ENCODE assay signal across 15 mouse cellular contexts in the genomic region with DNA sequence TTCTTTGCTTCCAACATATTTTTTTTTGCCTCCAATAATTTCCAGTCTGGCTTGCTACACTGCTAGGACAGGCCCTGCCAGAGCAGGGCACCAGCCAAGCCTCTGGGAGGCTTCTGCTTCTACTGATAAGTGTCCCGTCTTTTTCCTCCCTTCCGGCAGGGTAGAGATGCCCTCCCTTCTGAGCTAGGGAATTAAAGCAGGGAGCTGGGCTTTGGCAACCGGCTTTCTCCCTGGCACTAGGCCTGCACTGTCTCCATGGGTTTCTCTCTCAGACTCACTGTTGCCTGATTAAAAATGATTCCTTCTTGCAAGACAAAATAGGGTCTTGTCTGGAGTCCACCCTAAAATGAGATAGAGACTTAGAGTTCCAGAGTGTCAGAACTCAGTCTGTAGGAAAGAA.
DNase-seq lines count a peak whose midpoint lies in the region; ATAC-seq and TF ChIP-seq lines count a peak whose summit lies in the region.
"Had no signal": no experiment of that assay in that cellular context is flagged by ENCODE, and none has a peak within 500 bp of the region (broad histone marks: within the 10 kb centered on the region; RNA-seq: fewer than 3 reads in every experiment).

No protein-coding gene starts in this region.

- H3K27me3 ChIP-seq in hindbrain, embryonic 16.5 days (replicated peaks; ENCODE audit: control insufficient read depth, insufficient read depth, low read length) = no peaks in the 10 kb centered on the region
- no peaks in the 10 kb centered on the region for H3K27me3 ChIP-seq in hindbrain, embryonic 12.5 days
- H3K27me3 ChIP-seq: limb, embryonic 13.5 days; neural tube, embryonic 13.5 days had no signal

- H3K9me3 ChIP-seq in hindbrain, embryonic 16.5 days (ENCODE audit: control insufficient read depth, low read length) = no peaks in the 10 kb centered on the region
- H3K9me3 ChIP-seq in hindbrain, embryonic 12.5 days (replicated peaks) = no peaks in the 10 kb centered on the region
- H3K9me3 ChIP-seq: limb, embryonic 13.5 days; midbrain, embryonic 12.5 days; neural tube, embryonic 13.5 days had no signal

- DNase-seq in adrenal gland, postnatal 10 days = peak; percentile 14
- DNase-seq in adrenal gland, adult 8-10 months = no peak
- peak; percentile 65 for DNase-seq in brain, embryonic 14.5 days (ENCODE audit: low read depth)
- peak; percentile 12 to 29 for DNase-seq in left cerebral cortex, postnatal 25 days (ENCODE audit: low spot score in 2 of 2)
- no peak for DNase-seq in thymus, postnatal 36 days
- DNase-seq: kidney, postnatal 25 days; lung, embryonic 14.5 days had no signal

- H3K4me2 ChIP-seq in hindbrain, embryonic 16.5 days (ENCODE audit: low read length) = no peak overlapping the region
- H3K4me2 ChIP-seq in hindbrain, embryonic 12.5 days (replicated peaks) = no peak overlapping the region
- H3K4me2 ChIP-seq: heart, embryonic 11.5 days; limb, embryonic 13.5 days; lung, embryonic 14.5 days; midbrain, embryonic 12.5 days; neural tube, embryonic 13.5 days had no signal

- no peak overlapping the region for H3K27ac ChIP-seq in hindbrain, embryonic 16.5 days (ENCODE audit: low read depth, low read length)
- H3K27ac ChIP-seq in hindbrain, embryonic 12.5 days = no peak overlapping the region
- H3K27ac ChIP-seq: limb, embryonic 13.5 days; midbrain, embryonic 12.5 days; neural tube, embryonic 13.5 days had no signal

- H3K4me3 ChIP-seq in hindbrain, embryonic 16.5 days (ENCODE audit: low read length) = no peak overlapping the region
- H3K4me3 ChIP-seq in hindbrain, embryonic 12.5 days = no peak overlapping the region
- H3K4me3 ChIP-seq: limb, embryonic 13.5 days; midbrain, embryonic 12.5 days; neural tube, embryonic 13.5 days had no signal

- peak; percentile 64; the same call in 1 of the 2 replicates for ATAC-seq in hindbrain, embryonic 16.5 days
- ATAC-seq in hindbrain, embryonic 12.5 days (ENCODE audit: low FRiP score) = no peak
- no peak; the same call in 1 of the 2 replicates for ATAC-seq in frontal cortex, adult (ENCODE audit: low TSS enrichment)
- ATAC-seq: inflammation-experienced regulatory T-cells, adult 6 months had no signal

- H3K4me1 ChIP-seq in hindbrain, embryonic 16.5 days (ENCODE audit: control insufficient read depth, insufficient read depth, low read depth, low read length) = peaks cover 4% of the 10 kb centered on the region; the same call in 1 of the 2 replicates
- H3K4me1 ChIP-seq in hindbrain, embryonic 12.5 days = no peaks in the 10 kb centered on the region

- intact Hi-C loops in left cerebral cortex, postnatal 25 days (cut with DNase I) = no loop called here

- 52% methylated on average over 3 of the region's 3 CpGs for WGBS in hindbrain, embryonic 16.5 days
- 86% methylated on average over 3 of the region's 3 CpGs for WGBS in hindbrain, embryonic 12.5 days

- TF ChIP-seq POLR2A in brain, embryonic 14.5 days (IDR thresholded peaks at IDR 0.05; ENCODE audit: borderline replicate concordance, extremely low read depth, insufficient read depth, insufficient read length, poor library complexity, severe bottlenecking) = no peak

- no peaks in the 10 kb centered on the region for H3K36me3 ChIP-seq in hindbrain, embryonic 16.5 days (ENCODE audit: control insufficient read depth, insufficient read depth, low read length)
- no peaks in the 10 kb centered on the region for H3K36me3 ChIP-seq in hindbrain, embryonic 12.5 days
- H3K36me3 ChIP-seq: limb, embryonic 13.5 days; midbrain, embryonic 12.5 days; neural tube, embryonic 13.5 days had no signal

- H3K9ac ChIP-seq in hindbrain, embryonic 16.5 days (ENCODE audit: low read depth, low read length) = no peak overlapping the region
- H3K9ac ChIP-seq in hindbrain, embryonic 12.5 days = no peak overlapping the region
- H3K9ac ChIP-seq: limb, embryonic 13.5 days; lung, embryonic 14.5 days; midbrain, embryonic 12.5 days; neural tube, embryonic 13.5 days had no signal

- TF ChIP-seq CTCF in brain, embryonic 14.5 days (IDR thresholded peaks at IDR 0.05; ENCODE audit: borderline replicate concordance, extremely low read depth, insufficient read depth, insufficient read length) = no peak

Comparison
In these comparisons a context has a peak if more than half of its experiments do, and no peak if none do; other contexts are left out.
1. DNase-seq: peak in adrenal gland, postnatal 10 days (single experiment), brain, embryonic 14.5 days (single experiment) and left cerebral cortex, postnatal 25 days (2 of 2); none in adrenal gland, adult 8-10 months (single experiment) and thymus, postnatal 36 days (0 of 2).